Mouse (Mus musculus): ENCODE measurements around the gene Ccdc84. TPM values are rescaled to one million over a fixed set of nuclear protein-coding genes. Genes with fewer than 3 reads are reported as not detected.
"Not testable (repeated sequence)": the region's sequence is repeated elsewhere in the genome, so short reads cannot be mapped to it uniquely, and the experiment has no call there.

Ccdc84 gene
- polyA plus RNA-seq, 1 experiment = 39.3 TPM

DNA sequence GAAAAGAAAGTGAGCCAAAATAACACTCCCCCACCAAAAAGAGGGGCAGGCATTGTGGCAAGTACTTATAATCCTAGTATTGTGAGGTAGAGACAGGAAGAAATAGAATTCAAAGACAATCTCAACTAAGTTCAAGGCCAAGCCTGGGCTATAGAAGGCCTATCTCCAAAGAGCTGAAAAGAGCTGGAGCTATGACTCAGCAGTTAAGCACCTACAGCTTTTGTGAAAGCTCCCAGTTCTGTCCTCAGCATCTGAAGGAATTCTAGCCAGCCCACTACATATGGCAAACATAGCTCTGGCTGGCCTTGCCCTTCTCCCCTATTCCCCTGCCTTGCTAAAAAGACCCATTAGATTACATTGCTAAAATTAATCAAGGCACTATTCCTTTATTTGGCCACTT is 45.0 kb downstream of the Ccdc84 start:
- TF ChIP-seq POLR2A (IDR thresholded peaks at IDR 0.05; ENCODE audit: borderline replicate concordance, low read depth, low read length) (no peak), CTCF (IDR thresholded peaks at IDR 0.05; ENCODE audit: low read depth, low read length) (no peak)
- Histone ChIP-seq H3K27ac (ENCODE audit: insufficient read depth, low read depth, low read length) (no peak overlapping the region), H3K4me1 (ENCODE audit: control insufficient read depth, insufficient read depth, low read length) (peaks cover 11% of the 10 kb centered on the region), H3K4me3 (ENCODE audit: insufficient read depth, low read length) (no peak overlapping the region)

DNA sequence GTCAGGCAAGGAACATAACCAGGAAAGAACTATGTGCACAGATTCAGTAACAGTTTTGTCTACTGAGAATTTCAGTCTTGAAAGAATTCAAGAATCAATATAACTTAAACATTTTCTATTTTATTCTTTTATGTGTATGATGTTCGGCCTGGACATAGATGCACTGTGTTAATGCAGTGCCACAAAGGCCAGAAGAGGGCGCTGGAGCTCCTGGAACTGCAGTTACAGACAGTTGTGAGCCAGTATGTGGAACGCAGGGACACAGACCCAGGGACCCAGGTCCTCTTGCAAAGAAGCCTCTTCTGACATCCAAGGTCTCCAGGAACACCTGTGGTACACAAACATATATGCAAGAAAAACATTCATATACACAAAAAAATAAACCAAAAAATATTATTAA is 53.9 kb downstream of the Ccdc84 start:
- Histone ChIP-seq H3K4me1 (ENCODE audit: control insufficient read depth, insufficient read depth, low read length) (no peaks in the 10 kb centered on the region), H3K4me3 (ENCODE audit: insufficient read depth, low read length) (no peak overlapping the region), H3K27ac (ENCODE audit: insufficient read depth, low read depth, low read length) (no peak overlapping the region)
- no peak for TF ChIP-seq POLR2A (IDR thresholded peaks at IDR 0.05; ENCODE audit: borderline replicate concordance, low read depth, low read length)
- peak; percentile 32; the same call in 1 of the 2 replicates for TF ChIP-seq CTCF (IDR thresholded peaks at IDR 0.05; ENCODE audit: low read depth, low read length)

DNA sequence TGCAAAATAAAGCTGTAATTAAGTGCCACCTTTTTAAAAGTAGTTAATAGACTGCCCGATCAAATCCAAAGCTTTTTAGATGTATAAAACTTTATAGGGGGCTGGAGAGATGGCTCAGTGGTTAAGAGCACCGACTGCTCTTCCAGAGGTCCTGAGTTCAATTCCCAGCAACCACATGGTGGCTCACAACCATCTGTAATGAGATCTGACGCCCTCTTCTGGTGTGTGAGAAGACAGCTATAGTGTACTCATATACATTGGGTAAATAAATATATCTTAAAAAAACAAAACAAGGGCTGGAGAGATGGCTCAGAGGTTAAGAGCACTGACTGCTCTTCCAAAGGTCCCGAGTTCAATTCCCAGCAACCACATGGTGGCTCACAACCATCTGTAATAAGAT is 56.4 kb downstream of the Ccdc84 start:
- peak overlapping the region; percentile 88; the same call in 1 of the 2 replicates for H3K4me3 ChIP-seq (ENCODE audit: insufficient read depth, low read length)
- peak overlapping the region; percentile 55 for H3K27ac ChIP-seq (ENCODE audit: insufficient read depth, low read depth, low read length)
- not testable (repeated sequence) for H3K4me1 ChIP-seq (ENCODE audit: control insufficient read depth, insufficient read depth, low read length)

DNA sequence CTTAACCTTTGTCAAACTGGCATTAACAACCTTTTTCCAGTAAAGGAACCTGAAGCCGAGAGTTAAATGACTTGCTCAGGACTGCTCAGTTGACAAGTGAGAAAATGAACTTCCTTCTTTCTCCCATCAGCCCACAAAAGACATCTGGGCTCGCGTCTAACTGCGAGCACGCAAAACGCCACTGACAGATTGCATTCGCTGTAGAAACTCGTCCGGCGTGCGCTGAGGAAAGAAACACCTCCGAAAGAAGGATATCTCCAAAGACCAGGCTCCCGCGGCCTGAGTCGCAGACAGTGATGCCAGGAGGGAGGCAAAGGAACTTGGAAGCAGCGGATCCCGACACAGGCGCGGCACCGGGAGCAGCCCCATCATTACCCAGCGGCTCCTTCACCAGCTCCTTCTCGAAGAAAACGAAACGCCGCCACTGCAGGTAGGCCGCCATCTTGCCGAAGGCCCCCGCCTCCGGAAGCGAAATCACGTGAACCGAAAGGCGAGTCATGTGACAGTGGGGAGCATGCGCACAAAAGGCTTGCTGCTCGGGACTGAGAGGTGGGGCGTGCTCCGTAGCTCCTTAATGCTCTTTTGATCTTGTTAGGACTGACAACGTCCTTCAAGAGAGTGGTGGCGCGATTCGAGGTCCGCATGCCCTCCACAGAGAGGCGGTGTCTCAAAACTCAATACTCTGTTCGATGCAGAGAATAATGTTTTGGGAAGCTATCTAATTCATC is 57.0 kb downstream of the Ccdc84 start, which contains the start of gene Vps11:
Gene Vps11 (minus strand): TSS at position 481 of the 728 bp plus-strand sequence.
- peak within 1 kb of the TSS; percentile 94 for H3K27ac ChIP-seq (ENCODE audit: insufficient read depth, low read depth, low read length)

More for the DNA sequence above, 57.0 kb downstream of the Ccdc84 start, which contains the start of gene Vps11:
- TF ChIP-seq POLR2A (IDR thresholded peaks at IDR 0.05; ENCODE audit: borderline replicate concordance, low read depth, low read length) = 0 out of 2 replicates have a peak, but pooled peaks have one; percentile 40
- TF ChIP-seq CTCF (IDR thresholded peaks at IDR 0.05; ENCODE audit: low read depth, low read length) = no peak
- Histone ChIP-seq H3K4me3 (ENCODE audit: insufficient read depth, low read length) (peak within 1 kb of the TSS; percentile 88), H3K4me1 (ENCODE audit: control insufficient read depth, insufficient read depth, low read length) (no peaks in the 10 kb centered on the region)

Other genes starting within 250 kb of the Ccdc84 start
- 143 and 171 TPM in 2 replicates for gene Cbl, start 184.5 kb downstream of the Ccdc84 start, polyA plus RNA-seq (2012; ENCODE audit: insufficient read depth, insufficient read length, missing spikeins)
- gene Ccdc153, start 177.9 kb downstream of the Ccdc84 start, polyA plus RNA-seq (2012; ENCODE audit: insufficient read depth, insufficient read length, missing spikeins) = not detected in 2 replicates
- gene Pdzd3, start 167.1 kb downstream of the Ccdc84 start, polyA plus RNA-seq (2012; ENCODE audit: insufficient read depth, insufficient read length, missing spikeins) = not detected in 2 replicates
- gene Nlrx1, start 150.0 kb downstream of the Ccdc84 start, polyA plus RNA-seq (2012; ENCODE audit: insufficient read depth, insufficient read length, missing spikeins) = 6.6 and 7.1 TPM in 2 replicates
- not detected in 2 replicates for gene Abcg4, start 130.0 kb downstream of the Ccdc84 start, polyA plus RNA-seq (2012; ENCODE audit: insufficient read depth, insufficient read length, missing spikeins)
- gene Hinfp, start 112.9 kb downstream of the Ccdc84 start, polyA plus RNA-seq (2012; ENCODE audit: insufficient read depth, insufficient read length, missing spikeins) = 23.8 and 28.0 TPM in 2 replicates
- 19.9 and 24.0 TPM in 2 replicates for gene C2cd2l, start 98.3 kb downstream of the Ccdc84 start, polyA plus RNA-seq (2012; ENCODE audit: insufficient read depth, insufficient read length, missing spikeins)
- gene Dpagt1, start 92.5 kb downstream of the Ccdc84 start, polyA plus RNA-seq (2012; ENCODE audit: insufficient read depth, insufficient read length, missing spikeins) = 44.7 and 49.6 TPM in 2 replicates
- 43.6 and 57.0 TPM in 2 replicates for gene H2afx, start 83.9 kb downstream of the Ccdc84 start, polyA plus RNA-seq (2012; ENCODE audit: insufficient read depth, insufficient read length, missing spikeins)
- gene Hmbs, start 74.3 kb downstream of the Ccdc84 start, polyA plus RNA-seq (2012; ENCODE audit: insufficient read depth, insufficient read length, missing spikeins) = 22.4 and 25.8 TPM in 2 replicates
- 41.3 and 44.7 TPM in 2 replicates for gene Vps11, start 56.9 kb downstream of the Ccdc84 start, polyA plus RNA-seq (2012; ENCODE audit: insufficient read depth, insufficient read length, missing spikeins)
- gene Hyou1, start 39.1 kb downstream of the Ccdc84 start, polyA plus RNA-seq (2012; ENCODE audit: insufficient read depth, insufficient read length, missing spikeins) = 32.8 and 33.6 TPM in 2 replicates
- gene Slc37a4, start 21.7 kb downstream of the Ccdc84 start, polyA plus RNA-seq (2012; ENCODE audit: insufficient read depth, insufficient read length, missing spikeins) = 9.4 and 11.5 TPM in 2 replicates
- 2,665 and 2,801 TPM in 2 replicates for gene Rps25, start 11.4 kb downstream of the Ccdc84 start, polyA plus RNA-seq (2012; ENCODE audit: insufficient read depth, insufficient read length, missing spikeins)
- gene Trappc4, start 11.0 kb downstream of the Ccdc84 start, polyA plus RNA-seq (2012; ENCODE audit: insufficient read depth, insufficient read length, missing spikeins) = 64.9 and 82.4 TPM in 2 replicates
- not detected in 2 replicates for gene Foxr1, start 22.6 kb upstream of the Ccdc84 start, polyA plus RNA-seq (2012; ENCODE audit: insufficient read depth, insufficient read length, missing spikeins)
- not detected in 2 replicates for gene Upk2, start 36.4 kb upstream of the Ccdc84 start, polyA plus RNA-seq (2012; ENCODE audit: insufficient read depth, insufficient read length, missing spikeins)
- gene Bcl9l, start 64.3 kb upstream of the Ccdc84 start, polyA plus RNA-seq (2012; ENCODE audit: insufficient read depth, insufficient read length, missing spikeins) = 6.7 and 9.5 TPM in 2 replicates
- gene Cxcr5, start 143.3 kb upstream of the Ccdc84 start, polyA plus RNA-seq (2012; ENCODE audit: insufficient read depth, insufficient read length, missing spikeins) = not detected in 2 replicates
- gene Ddx6, start 186.3 kb upstream of the Ccdc84 start, polyA plus RNA-seq (2012; ENCODE audit: insufficient read depth, insufficient read length, missing spikeins) = 111 and 122 TPM in 2 replicates

Measured in bone marrow macrophage, adult 2 months (primary cell).